Mouse (Mus musculus): ENCODE data around the gene Lta. TPM values are rescaled to one million over a fixed set of nuclear protein-coding genes. Genes with fewer than 3 reads are reported as not detected.

Lta gene
- total and polyA plus RNA-seq, 2 experiments = not detected

GRCm38 (mm10) chr17:35180093-35180492 lies 25.1 kb downstream of the Lta start:
- 83% methylated on average over 5 of the region's 5 CpGs for WGBS
- TF ChIP-seq POLR2A (IDR thresholded peaks at IDR 0.05; ENCODE audit: extremely low read depth, insufficient read depth, low read length) (no peak), CTCF (IDR thresholded peaks at IDR 0.05; ENCODE audit: low read depth, low read length) (no peak)
- Histone ChIP-seq H3K4me3 (ENCODE audit: insufficient read depth, low read depth, low read length) (no peak overlapping the region), H3K36me3 (ENCODE audit: control insufficient read depth, insufficient read depth, low read length) (no peaks in the 10 kb centered on the region), H3K4me1 (ENCODE audit: control insufficient read depth, insufficient read depth, low read length) (no peaks in the 10 kb centered on the region), H3K27ac (replicated peaks; ENCODE audit: insufficient read depth, low read depth, low read length) (no peak overlapping the region), H3K27me3 (ENCODE audit: control insufficient read depth, insufficient read depth, low read length) (no peaks in the 10 kb centered on the region), H3K9ac (ENCODE audit: low read depth, low read length) (no peak overlapping the region), H3K79me2 (ENCODE audit: control insufficient read depth, insufficient read depth, low read length) (no peaks in the 10 kb centered on the region)
- no peak for DNase-seq (ENCODE audit: extremely low read depth, low read depth, low spot score)

GRCm38 (mm10) chr17:35178528-35178927 lies 26.6 kb downstream of the Lta start:
- no peaks in the 10 kb centered on the region for H3K27me3 ChIP-seq (ENCODE audit: control insufficient read depth, insufficient read depth, low read length)
- WGBS = 26% methylated on average over 5 of the region's 5 CpGs
- no peaks in the 10 kb centered on the region for H3K4me1 ChIP-seq (ENCODE audit: control insufficient read depth, insufficient read depth, low read length)
- no peak overlapping the region for H3K27ac ChIP-seq (replicated peaks; ENCODE audit: insufficient read depth, low read depth, low read length)
- no peak overlapping the region for H3K4me3 ChIP-seq (ENCODE audit: insufficient read depth, low read depth, low read length)
- H3K36me3 ChIP-seq (ENCODE audit: control insufficient read depth, insufficient read depth, low read length) = no peaks in the 10 kb centered on the region
- H3K9ac ChIP-seq (ENCODE audit: low read depth, low read length) = no peak overlapping the region
- H3K79me2 ChIP-seq (ENCODE audit: control insufficient read depth, insufficient read depth, low read length) = no peaks in the 10 kb centered on the region
- peak; percentile 49 for DNase-seq (ENCODE audit: extremely low read depth, low read depth, low spot score)
- TF ChIP-seq POLR2A (IDR thresholded peaks at IDR 0.05; ENCODE audit: extremely low read depth, insufficient read depth, low read length) (no peak), CTCF (IDR thresholded peaks at IDR 0.05; ENCODE audit: low read depth, low read length) (peak; percentile 98)

GRCm38 (mm10) chr17:35175968-35176367 lies 29.2 kb downstream of the Lta start, which contains the start of gene Aif1:
Gene Aif1, minus strand, starts transcription at chr17:35176068.
- TF ChIP-seq CTCF (IDR thresholded peaks at IDR 0.05; ENCODE audit: low read depth, low read length) (no peak), POLR2A (IDR thresholded peaks at IDR 0.05; ENCODE audit: extremely low read depth, insufficient read depth, low read length) (no peak)
- no peaks in the 10 kb centered on the region for H3K27me3 ChIP-seq (ENCODE audit: control insufficient read depth, insufficient read depth, low read length)
- no peaks in the 10 kb centered on the region for H3K79me2 ChIP-seq (ENCODE audit: control insufficient read depth, insufficient read depth, low read length)
- H3K36me3 ChIP-seq (ENCODE audit: control insufficient read depth, insufficient read depth, low read length) = no peaks in the 10 kb centered on the region
- H3K27ac ChIP-seq (replicated peaks; ENCODE audit: insufficient read depth, low read depth, low read length) = no peak within 1 kb of the TSS
- H3K4me1 ChIP-seq (ENCODE audit: control insufficient read depth, insufficient read depth, low read length) = no peaks in the 10 kb centered on the region
- DNase-seq (ENCODE audit: extremely low read depth, low read depth, low spot score) = no peak
- H3K9ac ChIP-seq (ENCODE audit: low read depth, low read length) = no peak within 1 kb of the TSS
- WGBS = 63% methylated on average over 2 of the region's 2 CpGs
- H3K4me3 ChIP-seq (ENCODE audit: insufficient read depth, low read depth, low read length) = no peak within 1 kb of the TSS

- Histone ChIP-seq H3K4me1 (ENCODE audit: control insufficient read depth, insufficient read depth, low read length) (no peaks in the 10 kb centered on the region), H3K9ac (ENCODE audit: low read depth, low read length) (no peak overlapping the region), H3K4me3 (ENCODE audit: insufficient read depth, low read depth, low read length) (no peak overlapping the region), H3K36me3 (ENCODE audit: control insufficient read depth, insufficient read depth, low read length) (no peaks in the 10 kb centered on the region), H3K27ac (replicated peaks; ENCODE audit: insufficient read depth, low read depth, low read length) (no peak overlapping the region), H3K79me2 (ENCODE audit: control insufficient read depth, insufficient read depth, low read length) (no peaks in the 10 kb centered on the region), H3K27me3 (ENCODE audit: control insufficient read depth, insufficient read depth, low read length) (no peaks in the 10 kb centered on the region)
- no peak for DNase-seq (ENCODE audit: extremely low read depth, low read depth, low spot score)
- whole genome bisulfite sequencing = 82% methylated on average over 6 of the region's 6 CpGs
- no peak for TF ChIP-seq POLR2A (IDR thresholded peaks at IDR 0.05; ENCODE audit: extremely low read depth, insufficient read depth, low read length)
- no peak for TF ChIP-seq CTCF (IDR thresholded peaks at IDR 0.05; ENCODE audit: low read depth, low read length)
Observed at GRCm38 (mm10) chr17:35175382-35175781, 29.8 kb downstream of the Lta start.

GRCm38 (mm10) chr17:35174201-35174977 lies 30.8 kb downstream of the Lta start:
- TF ChIP-seq CTCF (IDR thresholded peaks at IDR 0.05; ENCODE audit: low read depth, low read length) (no peak), POLR2A (IDR thresholded peaks at IDR 0.05; ENCODE audit: extremely low read depth, insufficient read depth, low read length) (no peak)
- Histone ChIP-seq H3K79me2 (ENCODE audit: control insufficient read depth, insufficient read depth, low read length) (no peaks in the 10 kb centered on the region), H3K4me1 (ENCODE audit: control insufficient read depth, insufficient read depth, low read length) (no peaks in the 10 kb centered on the region), H3K27ac (replicated peaks; ENCODE audit: insufficient read depth, low read depth, low read length) (peak overlapping the region; percentile 31; the same call in 1 of the 2 replicates), H3K9ac (ENCODE audit: low read depth, low read length) (no peak overlapping the region), H3K27me3 (ENCODE audit: control insufficient read depth, insufficient read depth, low read length) (no peaks in the 10 kb centered on the region), H3K4me3 (ENCODE audit: insufficient read depth, low read depth, low read length) (no peak overlapping the region), H3K36me3 (ENCODE audit: control insufficient read depth, insufficient read depth, low read length) (no peaks in the 10 kb centered on the region)
- 67% methylated on average over 8 of the region's 8 CpGs for WGBS
- no peak for DNase-seq (ENCODE audit: extremely low read depth, low read depth, low spot score)

- 82% methylated on average over 3 of the region's 3 CpGs for WGBS
- no peak overlapping the region for H3K4me3 ChIP-seq (ENCODE audit: insufficient read depth, low read depth, low read length)
Observed at GRCm38 (mm10) chr17:35173329-35173728, 31.8 kb downstream of the Lta start.

More at GRCm38 (mm10) chr17:35173329-35173728, 31.8 kb downstream of the Lta start:
- H3K36me3 ChIP-seq (ENCODE audit: control insufficient read depth, insufficient read depth, low read length) = no peaks in the 10 kb centered on the region
- H3K27ac ChIP-seq (replicated peaks; ENCODE audit: insufficient read depth, low read depth, low read length) = peak overlapping the region; percentile 55
- no peak for DNase-seq (ENCODE audit: extremely low read depth, low read depth, low spot score)
- no peaks in the 10 kb centered on the region for H3K79me2 ChIP-seq (ENCODE audit: control insufficient read depth, insufficient read depth, low read length)
- TF ChIP-seq POLR2A (IDR thresholded peaks at IDR 0.05; ENCODE audit: extremely low read depth, insufficient read depth, low read length) = no peak
- TF ChIP-seq CTCF (IDR thresholded peaks at IDR 0.05; ENCODE audit: low read depth, low read length) = no peak
- no peaks in the 10 kb centered on the region for H3K4me1 ChIP-seq (ENCODE audit: control insufficient read depth, insufficient read depth, low read length)
- H3K27me3 ChIP-seq (ENCODE audit: control insufficient read depth, insufficient read depth, low read length) = no peaks in the 10 kb centered on the region
- H3K9ac ChIP-seq (ENCODE audit: low read depth, low read length) = no peak overlapping the region

Measured in liver, adult 2 months (tissue).